Mouse (Mus musculus): ENCODE measurements at regions not wholly inside any gene's neighbourhood (a gene's known extent, or its start where the extent isn't known, plus 50 kb on each side); places are given as distances from the start of the nearest gene placed in this dataset.

- DNase-seq = no peak
- 86% methylated on average over 1 of the region's 1 CpGs for WGBS
- no peak for ATAC-seq (ENCODE audit: insufficient read depth)
- Histone ChIP-seq H3K4me3 (ENCODE audit: low read depth, low read length) (no peak overlapping the region), H3K4me2 (no peak overlapping the region), H3K27ac (ENCODE audit: low read depth) (no peak overlapping the region), H3K9ac (no peak overlapping the region), H3K36me3 (ENCODE audit: insufficient read depth) (no peaks in the 10 kb centered on the region), H3K4me1 (ENCODE audit: insufficient read depth) (no peaks in the 10 kb centered on the region), H3K27me3 (ENCODE audit: insufficient read depth, low read length) (no peaks in the 10 kb centered on the region), H3K9me3 (ENCODE audit: low read depth, low read length) (no peaks in the 10 kb centered on the region)
- TF ChIP-seq CTCF (IDR thresholded peaks at IDR 0.05; ENCODE audit: low read depth) = no peak
Measured at GRCm38 (mm10) chr8:7240321-7240720, 1420.7 kb downstream of the Efnb2 start.

GRCm38 (mm10) chr8:7234006-7234405, 1427.0 kb downstream of the Efnb2 start:
- DNase-seq = no peak

GRCm38 (mm10) chr8:7219300-7219699, 1441.7 kb downstream of the Efnb2 start:
- H3K4me1 ChIP-seq (ENCODE audit: insufficient read depth) = no peaks in the 10 kb centered on the region

More at GRCm38 (mm10) chr8:7234006-7234405, 1427.0 kb downstream of the Efnb2 start:
- Histone ChIP-seq H3K9me3 (ENCODE audit: low read depth, low read length) (no peaks in the 10 kb centered on the region), H3K27me3 (ENCODE audit: insufficient read depth, low read length) (no peaks in the 10 kb centered on the region), H3K4me1 (ENCODE audit: insufficient read depth) (no peaks in the 10 kb centered on the region), H3K27ac (ENCODE audit: low read depth) (no peak overlapping the region), H3K4me2 (no peak overlapping the region), H3K9ac (no peak overlapping the region), H3K36me3 (ENCODE audit: insufficient read depth) (no peaks in the 10 kb centered on the region), H3K4me3 (ENCODE audit: low read depth, low read length) (no peak overlapping the region)
- no peak for ATAC-seq (ENCODE audit: insufficient read depth)
- WGBS = 70% methylated on average over 3 of the region's 3 CpGs
- no peak for TF ChIP-seq CTCF (IDR thresholded peaks at IDR 0.05; ENCODE audit: low read depth)

GRCm38 (mm10) chr8:7207178-7207577, 1453.9 kb downstream of the Efnb2 start:
- Histone ChIP-seq H3K4me2 (no peak overlapping the region), H3K36me3 (ENCODE audit: insufficient read depth) (no peaks in the 10 kb centered on the region), H3K4me1 (ENCODE audit: insufficient read depth) (no peaks in the 10 kb centered on the region), H3K9me3 (ENCODE audit: low read depth, low read length) (no peaks in the 10 kb centered on the region), H3K27me3 (ENCODE audit: insufficient read depth, low read length) (no peaks in the 10 kb centered on the region), H3K27ac (ENCODE audit: low read depth) (no peak overlapping the region), H3K4me3 (ENCODE audit: low read depth, low read length) (no peak overlapping the region), H3K9ac (no peak overlapping the region)
- peak; percentile 60 for DNase-seq
- peak; percentile 95 for ATAC-seq (ENCODE audit: insufficient read depth)
- WGBS = 24% methylated on average over 3 of the region's 3 CpGs
- no peak for TF ChIP-seq CTCF (IDR thresholded peaks at IDR 0.05; ENCODE audit: low read depth)

More at GRCm38 (mm10) chr8:7219300-7219699, 1441.7 kb downstream of the Efnb2 start:
- H3K4me2 ChIP-seq = no peak overlapping the region
- ATAC-seq (ENCODE audit: insufficient read depth) = no peak
- no peak overlapping the region for H3K9ac ChIP-seq
- no peak for DNase-seq
- WGBS = 67% methylated on average over 3 of the region's 3 CpGs
- H3K27ac ChIP-seq (ENCODE audit: low read depth) = no peak overlapping the region
- no peaks in the 10 kb centered on the region for H3K36me3 ChIP-seq (ENCODE audit: insufficient read depth)
- no peaks in the 10 kb centered on the region for H3K9me3 ChIP-seq (ENCODE audit: low read depth, low read length)
- H3K27me3 ChIP-seq (ENCODE audit: insufficient read depth, low read length) = no peaks in the 10 kb centered on the region
- TF ChIP-seq CTCF (IDR thresholded peaks at IDR 0.05; ENCODE audit: low read depth) = no peak
- H3K4me3 ChIP-seq (ENCODE audit: low read depth, low read length) = no peak overlapping the region

- no peak overlapping the region for H3K9ac ChIP-seq
- no peaks in the 10 kb centered on the region for H3K27me3 ChIP-seq (ENCODE audit: insufficient read depth, low read length)
- TF ChIP-seq CTCF (IDR thresholded peaks at IDR 0.05; ENCODE audit: low read depth) = no peak
- H3K4me1 ChIP-seq (ENCODE audit: insufficient read depth) = no peaks in the 10 kb centered on the region
- no peak overlapping the region for H3K27ac ChIP-seq (ENCODE audit: low read depth)
- no peaks in the 10 kb centered on the region for H3K9me3 ChIP-seq (ENCODE audit: low read depth, low read length)
- ATAC-seq (ENCODE audit: insufficient read depth) = no peak
- no peak for DNase-seq
- H3K4me2 ChIP-seq = no peak overlapping the region
- H3K4me3 ChIP-seq (ENCODE audit: low read depth, low read length) = no peak overlapping the region
- no peaks in the 10 kb centered on the region for H3K36me3 ChIP-seq (ENCODE audit: insufficient read depth)
Measured at GRCm38 (mm10) chr8:7206596-7206995, 1454.4 kb downstream of the Efnb2 start.

GRCm38 (mm10) chr8:7205086-7205485, 1456.0 kb downstream of the Efnb2 start:
- Histone ChIP-seq H3K36me3 (ENCODE audit: insufficient read depth) (no peaks in the 10 kb centered on the region), H3K4me1 (ENCODE audit: insufficient read depth) (no peaks in the 10 kb centered on the region), H3K9ac (no peak overlapping the region), H3K27ac (ENCODE audit: low read depth) (no peak overlapping the region), H3K4me3 (ENCODE audit: low read depth, low read length) (no peak overlapping the region), H3K27me3 (ENCODE audit: insufficient read depth, low read length) (no peaks in the 10 kb centered on the region), H3K9me3 (ENCODE audit: low read depth, low read length) (no peaks in the 10 kb centered on the region), H3K4me2 (no peak overlapping the region)
- 65% methylated on average over 4 of the region's 4 CpGs for WGBS
- ATAC-seq (ENCODE audit: insufficient read depth) (no peak), DNase-seq (no peak)
- no peak for TF ChIP-seq CTCF (IDR thresholded peaks at IDR 0.05; ENCODE audit: low read depth)

GRCm38 (mm10) chr8:7190726-7191125, 1470.3 kb downstream of the Efnb2 start:
- DNase-seq (no peak), ATAC-seq (ENCODE audit: insufficient read depth) (no peak)
- no peak overlapping the region for H3K9ac ChIP-seq

GRCm38 (mm10) chr8:7163361-7163760, 1497.7 kb downstream of the Efnb2 start:
- Histone ChIP-seq H3K4me1 (ENCODE audit: insufficient read depth) (no peaks in the 10 kb centered on the region), H3K27ac (ENCODE audit: low read depth) (no peak overlapping the region), H3K27me3 (ENCODE audit: insufficient read depth, low read length) (no peaks in the 10 kb centered on the region), H3K36me3 (ENCODE audit: insufficient read depth) (no peaks in the 10 kb centered on the region), H3K4me3 (ENCODE audit: low read depth, low read length) (no peak overlapping the region), H3K9ac (no peak overlapping the region), H3K4me2 (no peak overlapping the region), H3K9me3 (ENCODE audit: low read depth, low read length) (no peaks in the 10 kb centered on the region)
- no peak for TF ChIP-seq CTCF (IDR thresholded peaks at IDR 0.05; ENCODE audit: low read depth)
- 88% methylated on average over 5 of the region's 5 CpGs for WGBS
- ATAC-seq (ENCODE audit: insufficient read depth) = no peak; the same call in 1 of the 2 replicates
- peak; percentile 37 for DNase-seq

More at GRCm38 (mm10) chr8:7190726-7191125, 1470.3 kb downstream of the Efnb2 start:
- no peaks in the 10 kb centered on the region for H3K27me3 ChIP-seq (ENCODE audit: insufficient read depth, low read length)
- H3K4me3 ChIP-seq (ENCODE audit: low read depth, low read length) = no peak overlapping the region
- H3K4me2 ChIP-seq = no peak overlapping the region
- no peak for TF ChIP-seq CTCF (IDR thresholded peaks at IDR 0.05; ENCODE audit: low read depth)
- no peaks in the 10 kb centered on the region for H3K9me3 ChIP-seq (ENCODE audit: low read depth, low read length)
- no peaks in the 10 kb centered on the region for H3K36me3 ChIP-seq (ENCODE audit: insufficient read depth)
- no peaks in the 10 kb centered on the region for H3K4me1 ChIP-seq (ENCODE audit: insufficient read depth)
- H3K27ac ChIP-seq (ENCODE audit: low read depth) = no peak overlapping the region
